Mouse (Mus musculus): ENCODE data around the gene Nudt9. TPM values are rescaled to one million over a fixed set of nuclear protein-coding genes. Genes with fewer than 3 reads are reported as not detected.

Gene Nudt9
- total RNA-seq (2012; rRNA removed) (58.5 and 63.8 TPM in 2 replicates), total RNA-seq (2014; rRNA removed) (63.5 and 65.3 TPM in 2 replicates), polyA plus RNA-seq (2012; ENCODE audit: insufficient read length, low read depth) (83.8 and 92.8 TPM in 2 replicates)

DNA sequence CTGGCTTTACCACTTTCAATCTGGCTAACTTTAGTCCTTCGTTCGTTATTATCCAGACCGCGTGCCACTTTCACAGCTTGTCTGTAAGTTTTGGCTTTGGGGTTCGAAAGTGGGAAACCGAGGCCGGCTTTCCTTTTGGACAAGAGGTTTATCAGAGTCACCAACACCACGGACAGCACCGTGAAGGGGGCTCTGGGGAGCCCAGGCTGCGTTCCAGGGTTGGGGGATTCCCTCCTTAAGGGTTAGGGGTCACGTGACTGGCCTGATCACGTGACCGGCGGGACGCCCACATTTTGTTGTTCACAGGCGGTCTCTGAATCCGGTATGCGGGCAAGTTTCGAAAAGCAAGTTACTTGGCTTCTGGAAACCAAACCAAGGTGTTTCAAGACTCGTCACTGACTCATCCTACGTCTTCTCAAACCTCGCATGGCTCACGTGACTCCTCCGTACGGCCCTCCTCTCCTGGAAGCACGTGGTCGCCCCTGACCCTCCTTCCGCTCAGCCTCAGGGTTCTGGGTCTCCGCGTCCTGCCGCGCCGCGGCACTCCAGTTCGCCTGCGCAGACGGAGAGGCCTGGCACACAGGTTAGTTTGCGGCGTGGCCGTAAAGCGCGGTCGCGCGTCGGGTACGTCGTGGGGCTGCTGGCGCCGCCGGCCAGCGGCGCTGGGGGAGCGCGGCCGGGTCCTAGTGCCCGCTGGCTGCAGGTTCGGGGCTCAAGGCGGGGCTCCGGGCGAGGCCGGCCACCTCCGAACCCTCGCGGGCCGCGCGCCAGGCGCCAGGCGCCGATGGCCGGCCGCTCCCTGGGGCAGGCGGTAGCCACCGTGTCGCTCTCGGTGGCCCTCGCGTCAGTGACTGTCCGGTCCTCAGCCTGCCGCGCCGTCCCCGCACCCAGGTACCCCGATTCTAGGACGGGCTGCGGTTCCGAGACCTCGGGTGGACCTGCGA lies at the start of gene Nudt9:
Nudt9 (plus strand) TSS at position 51 of the 944 bp plus-strand sequence.
- peak within 1 kb of the TSS; percentile 95 for H3K9ac ChIP-seq (ENCODE audit: insufficient read depth, low read depth)
- no peaks in the 10 kb centered on the region for H3K27me3 ChIP-seq (replicated peaks)
- H3K4me3 ChIP-seq (replicated peaks in 1 of 3; ENCODE audit: low read depth in 2 of 3, low read length in 2 of 3, poor library complexity in 1 of 3), result peak within 1 kb of the TSS; percentile 94 to 99 (median 96)
- peak within 1 kb of the TSS; percentile 90 for H3K27ac ChIP-seq (ENCODE audit: insufficient read depth, low read depth)
- no peaks in the 10 kb centered on the region for H3K9me3 ChIP-seq (replicated peaks; ENCODE audit: low read length)
- peaks cover 8 to 44% of the 10 kb centered on the region in 2 experiments for H3K4me1 ChIP-seq (ENCODE audit: control insufficient read depth in 1 of 2, insufficient read depth in 2 of 2)
- peak within 1 kb of the TSS; percentile 92 for H3K4me2 ChIP-seq (ENCODE audit: insufficient read depth, low read depth, poor library complexity, severe bottlenecking)
- peaks cover 9% of the 10 kb centered on the region for H3K79me2 ChIP-seq (replicated peaks; ENCODE audit: control insufficient read depth, extremely low read depth, insufficient read depth, poor library complexity, severe bottlenecking)
- in situ Hi-C loops (cut with MboI; ENCODE audit: low pct_ligation_motif_present, low pct_unique_long_range_greater_than_20kb, low sequenced_read_pairs), result no loop called here
- TF ChIP-seq MAX (IDR thresholded peaks at IDR 0.05; ENCODE audit: low read length), result peak; percentile 100
- peak; percentile 100 for TF ChIP-seq USF2 (conservative IDR thresholded peaks at IDR 0.05; ENCODE audit: low read depth, low read length)
- TF ChIP-seq MYC (IDR thresholded peaks at IDR 0.05; ENCODE audit: low read depth, low read length), result peak; percentile 99
- peak; percentile 87 for TF ChIP-seq ETS1 (conservative IDR thresholded peaks at IDR 0.05; ENCODE audit: low read depth, low read length)
- TF ChIP-seq ZKSCAN1 (IDR thresholded peaks at IDR 0.05; ENCODE audit: borderline replicate concordance, low read depth, low read length), result no peak
- peak; percentile 66; the same call in 1 of the 2 replicates for TF ChIP-seq POLR2AphosphoS2 (IDR thresholded peaks at IDR 0.05; ENCODE audit: low read depth, low read length)
- no peak for TF ChIP-seq RAD21 (IDR thresholded peaks at IDR 0.05; ENCODE audit: low read depth, low read length)
- TF ChIP-seq JUND (conservative IDR thresholded peaks at IDR 0.05; ENCODE audit: low read depth, low read length), result peak; percentile 45; the same call in 1 of the 2 replicates
- TF ChIP-seq IRF4 (IDR thresholded peaks at IDR 0.05; ENCODE audit: low read depth, low read length), result peak; percentile 74
- TF ChIP-seq MAFK (IDR thresholded peaks at IDR 0.05; ENCODE audit: insufficient replicate concordance, low read length), result no peak
- TF ChIP-seq ELF1 (IDR thresholded peaks at IDR 0.05; ENCODE audit: low read depth, low read length), result peak; percentile 89
- TF ChIP-seq E2F4 (IDR thresholded peaks at IDR 0.05; ENCODE audit: insufficient replicate concordance, low read depth, low read length), result no peak
- peak; percentile 99 for TF ChIP-seq USF1 (IDR thresholded peaks at IDR 0.05; ENCODE audit: low read depth, low read length)
- peak; percentile 91 for TF ChIP-seq SIN3A (IDR thresholded peaks at IDR 0.05; ENCODE audit: low read length)
- peak; percentile 72; the same call in 1 of the 2 replicates for TF ChIP-seq KAT2A (IDR thresholded peaks at IDR 0.05; ENCODE audit: insufficient replicate concordance, low read length)
- TF ChIP-seq NELFE (IDR thresholded peaks at IDR 0.05; ENCODE audit: low read depth, low read length), result peak; percentile 76
- no peak for TF ChIP-seq CHD1 (IDR thresholded peaks at IDR 0.05; ENCODE audit: low read depth, low read length)
- peak; percentile 57; the same call in 1 of the 2 replicates for TF ChIP-seq MAZ (IDR thresholded peaks at IDR 0.05; ENCODE audit: low read depth, low read length)
- no peak for TF ChIP-seq SMC3 (IDR thresholded peaks at IDR 0.05; ENCODE audit: low read depth, low read length)
- peak; percentile 53; the same call in 1 of the 2 replicates for TF ChIP-seq CHD2 (IDR thresholded peaks at IDR 0.05; ENCODE audit: low read length)
- peak; percentile 73; the same call in 1 of the 2 replicates for TF ChIP-seq UBTF (IDR thresholded peaks at IDR 0.05; ENCODE audit: low read depth, low read length)
- TF ChIP-seq POLR2A (IDR thresholded peaks at IDR 0.05; ENCODE audit: low read depth, low read length), result peak; percentile 81
- TF ChIP-seq ZC3H11A (IDR thresholded peaks at IDR 0.05; ENCODE audit: low read depth, low read length), result no peak
- TF ChIP-seq RCOR1 (conservative IDR thresholded peaks at IDR 0.05; ENCODE audit: low read depth, low read length), result peak; percentile 77
- TF ChIP-seq NRF1 (IDR thresholded peaks at IDR 0.05; ENCODE audit: low read depth, low read length), result peak; percentile 94
- TF ChIP-seq MEF2A (IDR thresholded peaks at IDR 0.05; ENCODE audit: borderline replicate concordance, low read depth, low read length), result peak; percentile 63
- peak; percentile 48; the same call in 1 of the 2 replicates for TF ChIP-seq ZMIZ1 (IDR thresholded peaks at IDR 0.05; ENCODE audit: low read depth, low read length)
- no peak; the same call in 1 of the 2 replicates for TF ChIP-seq EP300 (IDR thresholded peaks at IDR 0.05; ENCODE audit: low read length)
- no peak for TF ChIP-seq PAX5 (IDR thresholded peaks at IDR 0.05; ENCODE audit: low read length)
- peak; percentile 19 for TF ChIP-seq JUN (IDR thresholded peaks at IDR 0.05; ENCODE audit: insufficient read depth, low read depth, low read length)
- TF ChIP-seq BHLHE40 (IDR thresholded peaks at IDR 0.05; ENCODE audit: low read depth, low read length), result peak; percentile 99
- no peak for TF ChIP-seq GABPA (IDR thresholded peaks at IDR 0.05; ENCODE audit: insufficient replicate concordance, low read depth, low read length)
- TF ChIP-seq ZNF384 (IDR thresholded peaks at IDR 0.05; ENCODE audit: low read depth, low read length), result no peak
- peak; percentile 80 for TF ChIP-seq HCFC1 (IDR thresholded peaks at IDR 0.05; ENCODE audit: low read depth, low read length)
- peak; percentile 95 for TF ChIP-seq MXI1 (IDR thresholded peaks at IDR 0.05; ENCODE audit: low read depth, low read length)
- no peak; the same call in 1 of the 2 replicates for TF ChIP-seq TBP (conservative IDR thresholded peaks at IDR 0.05; ENCODE audit: low read depth, low read length)
- TF ChIP-seq TCF12 (IDR thresholded peaks at IDR 0.05; ENCODE audit: low read depth, low read length), result peak; percentile 60
- dilution Hi-C loops (cut with MboI; ENCODE audit: extremely low pct_ligation_motif_present, extremely low pct_unique_long_range_greater_than_20kb, low sequenced_read_pairs), result no loop called here
- peaks cover 5 to 19% of the 10 kb centered on the region in 2 experiments for H3K36me3 ChIP-seq (replicated peaks in 1 of 2; ENCODE audit: control insufficient read depth in 1 of 2, insufficient read depth in 1 of 2, low read length in 1 of 2)
- DNase-seq (ENCODE audit: extremely low read depth), result peak; percentile 98
